Mouse (Mus musculus): ENCODE measurements around the gene Agrn.

GRCm38 (mm10) chr4:156168611-156169010 is 28.7 kb downstream of the Agrn start:
- no peak for TF ChIP-seq CTCF (IDR thresholded peaks at IDR 0.05; ENCODE audit: extremely low read depth, insufficient read depth, insufficient read length, insufficient replicate concordance)
- no peak for TF ChIP-seq POLR2A (IDR thresholded peaks at IDR 0.05; ENCODE audit: low read depth, low read length)
